Mouse (Mus musculus): ENCODE data around the gene Gnat2.
A peak's percentile ranks its signal among the peaks of the same experiment; 100 is the strongest.

DNA sequence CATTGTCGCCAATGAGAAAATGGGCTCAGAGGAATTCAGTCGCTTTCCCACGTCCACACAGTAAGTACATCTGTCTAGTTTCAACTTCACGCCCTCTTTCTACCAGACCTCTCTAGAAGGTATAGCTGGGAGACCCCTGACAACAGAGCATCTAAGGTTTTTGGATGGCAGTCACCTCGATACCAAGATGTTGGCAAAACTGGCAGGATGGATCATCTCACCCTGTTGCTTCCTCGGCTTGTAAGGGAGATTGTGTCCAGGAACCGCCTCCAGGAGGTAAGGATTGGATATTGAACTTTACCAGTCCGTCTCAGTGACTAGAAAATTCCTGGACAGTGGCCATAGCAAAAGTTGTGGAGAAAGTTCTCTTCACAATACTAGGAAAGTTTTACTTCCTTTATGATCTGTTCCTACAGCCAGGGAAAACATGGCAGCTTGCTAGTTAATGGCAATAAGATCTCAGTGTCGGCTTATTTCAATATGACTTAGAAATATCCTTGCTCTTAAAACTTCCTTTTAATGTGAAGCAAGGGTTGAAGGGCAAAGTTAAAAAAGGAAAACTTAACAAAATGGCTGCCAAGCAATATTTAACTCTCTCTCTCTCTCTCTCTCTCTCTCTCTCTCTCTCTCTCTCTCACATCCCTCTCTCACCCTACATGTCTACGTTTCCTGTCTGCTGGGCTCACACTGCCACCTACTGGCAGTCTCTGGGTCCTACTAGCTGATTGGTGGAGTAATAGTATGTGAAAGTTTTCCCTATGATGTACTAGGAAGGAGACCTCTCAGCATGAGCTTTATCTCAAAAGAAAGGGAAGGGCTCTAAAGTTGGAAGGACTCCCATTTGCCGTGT is 55.0 kb downstream of the Gnat2 start:
- TF ChIP-seq TBP (conservative IDR thresholded peaks at IDR 0.05; ENCODE audit: low read depth, low read length): peak; percentile 58; the same call in 1 of the 2 replicates
- TF ChIP-seq CTCF (conservative IDR thresholded peaks at IDR 0.05 in 1 of 2, IDR thresholded peaks at IDR 0.05 in 1 of 2; ENCODE audit: low read depth in 2 of 2, low read length in 2 of 2): peak; percentile 70 to 98; a peak in 3 of 4 replicates
- peak; percentile 56 for TF ChIP-seq EP300 (IDR thresholded peaks at IDR 0.05; ENCODE audit: low read length)
- TF ChIP-seq IRF4 (IDR thresholded peaks at IDR 0.05; ENCODE audit: low read depth, low read length): peak; percentile 77
- 0 out of 2 replicates have a peak, but pooled peaks have one; percentile 52 for TF ChIP-seq MAZ (IDR thresholded peaks at IDR 0.05; ENCODE audit: low read depth, low read length)
- TF ChIP-seq POLR2A (IDR thresholded peaks at IDR 0.05; ENCODE audit: low read depth, low read length): peak; percentile 34; the same call in 1 of the 2 replicates
- no peak for TF ChIP-seq KAT2A (IDR thresholded peaks at IDR 0.05; ENCODE audit: insufficient replicate concordance, low read length)
- TF ChIP-seq ZKSCAN1 (IDR thresholded peaks at IDR 0.05; ENCODE audit: borderline replicate concordance, low read depth, low read length): no peak
- peak; percentile 47; the same call in 1 of the 2 replicates for TF ChIP-seq TCF12 (IDR thresholded peaks at IDR 0.05; ENCODE audit: low read depth, low read length)
- TF ChIP-seq CHD2 (IDR thresholded peaks at IDR 0.05; ENCODE audit: low read length): no peak
- no peak for TF ChIP-seq USF1 (IDR thresholded peaks at IDR 0.05; ENCODE audit: low read depth, low read length)
- TF ChIP-seq ZNF384 (IDR thresholded peaks at IDR 0.05; ENCODE audit: low read depth, low read length): peak; percentile 13; the same call in 1 of the 2 replicates

All from CH12.LX (cell line).